Mouse (Mus musculus): Measurements from ENCODE around the gene Abcg5. TPM values are rescaled to one million over a fixed set of nuclear protein-coding genes. Genes with fewer than 3 reads are reported as not detected.

Gene Abcg5
- polyA plus RNA-seq, 1 experiment = 0.10 TPM

DNA sequence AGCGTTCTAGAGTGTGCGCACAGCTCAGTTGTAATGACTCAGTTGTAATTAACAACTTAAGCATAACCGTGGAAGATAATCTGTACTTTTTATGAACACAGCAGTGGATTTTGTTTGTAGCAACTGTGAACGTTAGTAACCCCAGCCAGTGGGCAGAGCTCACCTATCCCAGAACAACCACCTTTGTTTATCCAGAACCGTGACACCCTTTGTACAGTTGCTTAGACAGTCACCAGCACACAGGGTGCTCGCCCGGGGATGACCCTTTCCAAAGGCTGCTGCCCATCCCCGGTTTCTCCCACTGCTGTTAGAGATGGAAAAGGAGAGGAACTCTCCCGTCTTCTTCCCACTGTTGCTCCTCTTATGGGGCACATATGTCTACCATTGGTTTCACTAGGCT, 29.3 kb downstream of the Abcg5 start:
- WGBS = 93% methylated on average over 9 of the region's 9 CpGs

DNA sequence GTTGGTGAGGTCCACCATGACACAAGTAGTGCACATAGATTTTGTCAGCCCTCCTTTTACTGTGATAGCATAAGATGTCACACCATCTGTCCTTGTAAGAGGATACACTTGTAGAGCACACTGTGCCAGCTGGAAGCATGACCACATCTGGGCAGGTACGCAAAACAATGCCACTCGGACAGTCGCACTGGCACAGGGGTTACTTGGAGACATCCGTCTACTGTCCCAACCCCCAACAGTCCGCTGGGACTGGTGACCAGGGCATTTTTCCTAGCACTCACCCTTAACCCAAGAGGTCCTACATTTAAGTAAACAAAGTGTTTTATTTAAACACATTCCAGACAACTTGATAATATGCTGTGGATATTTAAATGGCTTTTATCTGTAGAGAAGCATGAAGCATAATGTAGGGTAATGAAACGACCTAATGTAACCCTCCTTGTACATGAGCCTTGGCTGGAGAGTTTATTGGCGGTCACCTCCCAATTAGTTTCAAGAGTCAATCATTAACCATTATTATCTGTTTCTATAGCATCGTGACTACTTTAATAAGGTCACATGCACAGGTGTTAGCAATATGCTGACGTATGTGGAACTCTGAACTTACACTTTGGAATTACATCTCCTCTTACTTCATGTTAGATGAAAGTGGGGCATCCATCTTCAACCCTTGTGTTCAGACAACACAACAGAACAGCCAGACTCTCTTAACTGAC, 32.4 kb downstream of the Abcg5 start:
- no peaks in the 10 kb centered on the region for H3K27me3 ChIP-seq (ENCODE audit: control insufficient read depth, insufficient read depth, low read length)
- no peak for TF ChIP-seq POLR2A (IDR thresholded peaks at IDR 0.05; ENCODE audit: borderline replicate concordance, insufficient read depth, low read length)
- TF ChIP-seq CTCF (IDR thresholded peaks at IDR 0.05; ENCODE audit: borderline replicate concordance, insufficient read depth, low read depth, low read length) = no peak
- no peak for DNase-seq
- 93% methylated on average over 9 of the region's 9 CpGs for WGBS
- no peak overlapping the region for H3K27ac ChIP-seq (ENCODE audit: insufficient read depth, low read length)
- H3K4me3 ChIP-seq (replicated peaks; ENCODE audit: insufficient read depth, low read depth, low read length) = no peak overlapping the region
- no peaks in the 10 kb centered on the region for H3K4me1 ChIP-seq (ENCODE audit: control insufficient read depth, insufficient read depth, low read length)

More for the DNA sequence above, 29.3 kb downstream of the Abcg5 start:
- no peaks in the 10 kb centered on the region for H3K27me3 ChIP-seq (ENCODE audit: control insufficient read depth, insufficient read depth, low read length)
- TF ChIP-seq POLR2A (IDR thresholded peaks at IDR 0.05; ENCODE audit: borderline replicate concordance, insufficient read depth, low read length) = no peak
- no peak for TF ChIP-seq CTCF (IDR thresholded peaks at IDR 0.05; ENCODE audit: borderline replicate concordance, insufficient read depth, low read depth, low read length)
- H3K27ac ChIP-seq (ENCODE audit: insufficient read depth, low read length) = no peak overlapping the region
- no peak overlapping the region for H3K4me3 ChIP-seq (replicated peaks; ENCODE audit: insufficient read depth, low read depth, low read length)
- DNase-seq = no peak
- H3K4me1 ChIP-seq (ENCODE audit: control insufficient read depth, insufficient read depth, low read length) = no peaks in the 10 kb centered on the region

DNA sequence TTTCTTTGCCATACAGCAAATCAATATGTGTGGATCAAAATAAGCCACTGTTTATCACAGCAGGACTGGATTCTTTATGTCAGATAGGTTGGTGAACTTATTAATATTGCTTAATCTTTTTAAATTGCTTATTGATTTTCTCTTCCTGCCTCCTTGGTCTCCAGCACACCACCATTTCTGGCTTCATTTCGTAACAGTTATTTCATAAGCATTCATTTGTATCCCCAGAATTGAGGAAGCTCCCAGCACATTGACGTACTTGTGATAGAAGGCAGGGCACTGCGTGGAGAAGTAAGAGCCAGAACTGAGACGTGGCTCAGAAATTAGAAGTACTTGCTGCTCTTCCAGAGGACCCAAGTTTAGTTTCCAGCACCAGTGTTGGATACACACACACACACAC, 35.2 kb downstream of the Abcg5 start:
- no peak for TF ChIP-seq CTCF (IDR thresholded peaks at IDR 0.05; ENCODE audit: borderline replicate concordance, insufficient read depth, low read depth, low read length)
- no peak for TF ChIP-seq POLR2A (IDR thresholded peaks at IDR 0.05; ENCODE audit: borderline replicate concordance, insufficient read depth, low read length)
- DNase-seq = no peak
- H3K4me1 ChIP-seq (ENCODE audit: control insufficient read depth, insufficient read depth, low read length) = no peaks in the 10 kb centered on the region
- no peak overlapping the region for H3K4me3 ChIP-seq (replicated peaks; ENCODE audit: insufficient read depth, low read depth, low read length)
- H3K27me3 ChIP-seq (ENCODE audit: control insufficient read depth, insufficient read depth, low read length) = no peaks in the 10 kb centered on the region
- no peak overlapping the region for H3K27ac ChIP-seq (ENCODE audit: insufficient read depth, low read length)
- WGBS = 93% methylated on average over 4 of the region's 4 CpGs

DNA sequence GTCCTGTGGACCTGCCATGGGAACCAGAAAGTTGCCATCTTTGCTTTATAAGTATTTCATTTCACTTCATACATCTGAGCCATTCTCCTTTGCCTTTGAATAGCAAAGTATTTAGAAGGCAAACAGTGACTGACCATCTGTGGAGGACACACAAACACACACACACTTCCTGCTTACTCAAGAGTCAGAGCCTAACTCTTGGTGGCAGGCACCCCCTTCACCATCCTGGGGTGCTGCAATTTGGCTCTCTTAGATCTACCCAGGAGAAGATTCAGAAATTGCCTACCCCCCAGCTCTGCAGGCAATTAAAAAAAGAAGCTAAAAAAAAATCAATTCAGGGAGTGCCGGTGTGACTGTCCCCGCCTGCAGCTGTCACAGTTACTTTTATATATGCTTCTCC, 36.3 kb downstream of the Abcg5 start:
- H3K27ac ChIP-seq (ENCODE audit: insufficient read depth, low read length) = no peak overlapping the region
- DNase-seq = no peak
- H3K4me1 ChIP-seq (ENCODE audit: control insufficient read depth, insufficient read depth, low read length) = no peaks in the 10 kb centered on the region
- H3K27me3 ChIP-seq (ENCODE audit: control insufficient read depth, insufficient read depth, low read length) = no peaks in the 10 kb centered on the region
- 60% methylated on average over 2 of the region's 2 CpGs for WGBS
- no peak overlapping the region for H3K4me3 ChIP-seq (replicated peaks; ENCODE audit: insufficient read depth, low read depth, low read length)
- no peak for TF ChIP-seq CTCF (IDR thresholded peaks at IDR 0.05; ENCODE audit: borderline replicate concordance, insufficient read depth, low read depth, low read length)
- no peak for TF ChIP-seq POLR2A (IDR thresholded peaks at IDR 0.05; ENCODE audit: borderline replicate concordance, insufficient read depth, low read length)

DNA sequence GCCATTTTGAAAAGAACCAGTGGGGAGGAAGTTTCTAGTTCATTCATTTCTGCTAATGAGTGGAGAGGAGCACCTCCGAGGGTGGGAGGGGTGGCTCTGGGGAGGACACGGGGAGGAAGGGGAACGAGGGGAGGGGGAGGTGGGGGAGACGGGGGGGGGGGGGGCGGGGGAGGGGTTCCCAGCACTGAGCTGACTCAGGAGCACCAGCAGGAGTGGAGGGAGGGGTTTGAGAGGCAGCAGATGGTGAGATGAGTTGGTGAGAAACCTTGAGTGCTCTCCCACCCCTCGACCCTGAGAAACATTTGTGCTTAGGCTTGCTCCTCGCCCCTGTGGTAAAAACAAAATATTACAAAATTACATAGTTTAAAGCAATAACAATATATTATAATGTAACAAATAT, 36.9 kb downstream of the Abcg5 start:
- DNase-seq = no peak
- 15% methylated on average over 5 of the region's 7 CpGs for WGBS
- no peak for TF ChIP-seq CTCF (IDR thresholded peaks at IDR 0.05; ENCODE audit: borderline replicate concordance, insufficient read depth, low read depth, low read length)
- no peak for TF ChIP-seq POLR2A (IDR thresholded peaks at IDR 0.05; ENCODE audit: borderline replicate concordance, insufficient read depth, low read length)

DNA sequence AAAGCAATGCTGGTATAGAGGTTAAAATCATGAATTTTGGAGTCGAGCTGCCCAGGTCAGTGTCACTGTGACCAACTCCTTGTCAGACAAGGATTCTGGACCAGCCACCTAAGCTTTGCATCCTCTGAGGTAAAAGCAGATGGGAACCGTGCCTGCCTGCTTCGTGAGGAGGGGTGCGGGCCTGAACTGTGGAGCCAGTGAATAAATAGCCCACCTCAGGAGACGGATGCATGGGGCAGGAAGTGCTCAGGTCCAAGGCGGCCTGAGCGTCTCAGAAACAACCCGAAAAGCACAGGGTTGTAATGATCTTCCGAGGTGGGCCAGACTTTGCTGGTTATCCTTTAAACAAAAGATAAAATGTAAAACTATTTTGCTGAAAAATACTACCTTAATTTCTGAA, 37.7 kb downstream of the Abcg5 start:
- Histone ChIP-seq H3K27ac (ENCODE audit: insufficient read depth, low read length) (no peak overlapping the region), H3K27me3 (ENCODE audit: control insufficient read depth, insufficient read depth, low read length) (no peaks in the 10 kb centered on the region), H3K4me3 (replicated peaks; ENCODE audit: insufficient read depth, low read depth, low read length) (no peak overlapping the region), H3K4me1 (ENCODE audit: control insufficient read depth, insufficient read depth, low read length) (no peaks in the 10 kb centered on the region)
- no peak for DNase-seq
- no peak for TF ChIP-seq POLR2A (IDR thresholded peaks at IDR 0.05; ENCODE audit: borderline replicate concordance, insufficient read depth, low read length)
- no peak for TF ChIP-seq CTCF (IDR thresholded peaks at IDR 0.05; ENCODE audit: borderline replicate concordance, insufficient read depth, low read depth, low read length)
- 44% methylated on average over 9 of the region's 9 CpGs for WGBS

More for the DNA sequence above, 36.9 kb downstream of the Abcg5 start:
- Histone ChIP-seq H3K4me1 (ENCODE audit: control insufficient read depth, insufficient read depth, low read length) (no peaks in the 10 kb centered on the region), H3K27me3 (ENCODE audit: control insufficient read depth, insufficient read depth, low read length) (no peaks in the 10 kb centered on the region), H3K4me3 (replicated peaks; ENCODE audit: insufficient read depth, low read depth, low read length) (no peak overlapping the region), H3K27ac (ENCODE audit: insufficient read depth, low read length) (no peak overlapping the region)

DNA sequence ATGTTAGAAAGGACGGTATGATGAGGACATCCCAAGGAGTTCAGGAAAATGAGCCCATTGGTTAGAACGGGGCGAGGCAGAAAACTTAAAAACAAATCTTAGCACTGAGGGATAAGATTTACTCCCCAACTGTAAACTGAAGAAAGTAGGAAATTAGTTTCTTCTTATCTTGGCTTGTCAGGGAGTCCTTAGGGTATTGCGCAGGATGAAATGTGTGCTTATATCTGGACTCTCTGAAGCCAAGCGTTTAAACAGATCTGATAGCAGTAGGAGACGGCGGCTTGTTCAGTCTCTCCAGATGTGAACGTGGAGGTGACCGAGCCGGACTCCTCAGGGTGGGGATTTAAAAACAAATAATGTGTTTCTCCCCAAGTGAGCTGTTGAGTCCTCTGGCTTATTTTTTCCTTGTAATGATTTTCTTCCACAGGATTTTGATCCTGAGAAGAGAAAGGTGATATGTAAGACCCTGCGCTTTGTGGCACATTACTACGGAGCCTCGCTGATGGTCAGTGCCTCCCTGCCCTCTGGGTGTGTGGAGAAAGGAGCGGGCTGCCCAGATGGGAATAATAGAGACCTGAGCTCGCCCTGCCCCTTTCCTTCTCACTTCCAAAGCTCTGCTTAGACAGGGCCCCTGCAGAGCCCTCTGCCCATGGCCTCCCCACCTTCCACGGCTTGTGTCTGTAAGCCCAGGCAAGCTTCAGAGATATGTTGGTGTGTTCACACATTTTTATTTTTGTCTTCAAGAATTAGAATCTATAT, 38.3 kb downstream of the Abcg5 start:
- TF ChIP-seq POLR2A (IDR thresholded peaks at IDR 0.05; ENCODE audit: borderline replicate concordance, insufficient read depth, low read length) = no peak
- no peak for TF ChIP-seq CTCF (IDR thresholded peaks at IDR 0.05; ENCODE audit: borderline replicate concordance, insufficient read depth, low read depth, low read length)
- 86% methylated on average over 16 of the region's 16 CpGs for WGBS
- H3K4me1 ChIP-seq (ENCODE audit: control insufficient read depth, insufficient read depth, low read length) = no peaks in the 10 kb centered on the region

DNA sequence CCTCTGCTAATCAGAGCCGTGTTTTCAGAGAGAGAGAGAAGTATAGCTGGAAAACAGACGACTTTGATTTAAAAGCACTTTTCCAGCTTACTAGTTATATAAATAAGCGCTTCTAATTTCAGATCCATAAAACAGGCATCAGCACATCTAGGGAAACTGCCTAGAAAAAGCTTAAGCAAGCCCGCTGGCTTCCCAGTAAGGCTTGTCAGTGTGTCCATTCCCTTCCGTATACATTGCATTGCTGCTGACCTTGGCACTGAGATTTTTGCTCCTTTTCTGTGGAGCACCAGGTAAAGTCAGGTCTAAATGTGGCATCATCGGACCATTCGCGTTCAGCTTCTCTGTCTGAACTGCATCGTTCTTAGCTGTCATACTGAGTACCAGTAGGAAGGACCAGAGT, 40.5 kb downstream of the Abcg5 start:
- Histone ChIP-seq H3K4me3 (replicated peaks; ENCODE audit: insufficient read depth, low read depth, low read length) (no peak overlapping the region), H3K27ac (ENCODE audit: insufficient read depth, low read length) (no peak overlapping the region), H3K4me1 (ENCODE audit: control insufficient read depth, insufficient read depth, low read length) (no peaks in the 10 kb centered on the region), H3K27me3 (ENCODE audit: control insufficient read depth, insufficient read depth, low read length) (no peaks in the 10 kb centered on the region)
- 93% methylated on average over 9 of the region's 9 CpGs for WGBS
- TF ChIP-seq CTCF (IDR thresholded peaks at IDR 0.05; ENCODE audit: borderline replicate concordance, insufficient read depth, low read depth, low read length) (no peak), POLR2A (IDR thresholded peaks at IDR 0.05; ENCODE audit: borderline replicate concordance, insufficient read depth, low read length) (no peak)
- no peak for DNase-seq

More for the DNA sequence above, 38.3 kb downstream of the Abcg5 start:
- no peak overlapping the region for H3K4me3 ChIP-seq (replicated peaks; ENCODE audit: insufficient read depth, low read depth, low read length)
- no peaks in the 10 kb centered on the region for H3K27me3 ChIP-seq (ENCODE audit: control insufficient read depth, insufficient read depth, low read length)
- no peak overlapping the region for H3K27ac ChIP-seq (ENCODE audit: insufficient read depth, low read length)
- DNase-seq = no peak

Measured in cerebellum, adult 2 months (tissue).